Mouse (Mus musculus): ENCODE measurements around the gene Mpig6b. TPM values are rescaled to one million over a fixed set of nuclear protein-coding genes. Genes with fewer than 3 reads are reported as not detected.

Mpig6b gene
- polyA plus RNA-seq, 1 experiment, result not detected

GRCm38 (mm10) chr17:35021842-35022477, 44.0 kb downstream of the Mpig6b start:
- TF ChIP-seq POLR2A (IDR thresholded peaks at IDR 0.05; ENCODE audit: extremely low read depth, insufficient read depth, low read length) (no peak), CTCF (IDR thresholded peaks at IDR 0.05; ENCODE audit: extremely low read depth, insufficient read depth, low read length) (no peak)
- Histone ChIP-seq H3K4me3 (ENCODE audit: insufficient read depth, low read length) (no peak overlapping the region), H3K27ac (ENCODE audit: insufficient read depth, low read length) (no peak overlapping the region)

GRCm38 (mm10) chr17:35021163-35021808, 44.7 kb downstream of the Mpig6b start:
- no peak overlapping the region; the same call in 1 of the 2 replicates for H3K4me3 ChIP-seq (ENCODE audit: insufficient read depth, low read length)
- no peak overlapping the region for H3K27ac ChIP-seq (ENCODE audit: insufficient read depth, low read length)
- H3K4me1 ChIP-seq (ENCODE audit: control insufficient read depth, insufficient read depth, low read length), result no peaks in the 10 kb centered on the region
- peak; percentile 93 for TF ChIP-seq CTCF (IDR thresholded peaks at IDR 0.05; ENCODE audit: extremely low read depth, insufficient read depth, low read length)
- no peak for TF ChIP-seq POLR2A (IDR thresholded peaks at IDR 0.05; ENCODE audit: extremely low read depth, insufficient read depth, low read length)

More at GRCm38 (mm10) chr17:35021842-35022477, 44.0 kb downstream of the Mpig6b start:
- H3K4me1 ChIP-seq (ENCODE audit: control insufficient read depth, insufficient read depth, low read length), result no peaks in the 10 kb centered on the region

GRCm38 (mm10) chr17:35020551-35020950, 45.4 kb downstream of the Mpig6b start:
- H3K4me3 ChIP-seq (ENCODE audit: insufficient read depth, low read length), result no peak overlapping the region
- H3K27ac ChIP-seq (ENCODE audit: insufficient read depth, low read length), result no peak overlapping the region
- TF ChIP-seq POLR2A (IDR thresholded peaks at IDR 0.05; ENCODE audit: extremely low read depth, insufficient read depth, low read length) (no peak), CTCF (IDR thresholded peaks at IDR 0.05; ENCODE audit: extremely low read depth, insufficient read depth, low read length) (no peak)

GRCm38 (mm10) chr17:35019894-35020293, 46.1 kb downstream of the Mpig6b start:
- Histone ChIP-seq H3K4me1 (ENCODE audit: control insufficient read depth, insufficient read depth, low read length) (no peaks in the 10 kb centered on the region), H3K27ac (ENCODE audit: insufficient read depth, low read length) (no peak overlapping the region), H3K4me3 (ENCODE audit: insufficient read depth, low read length) (no peak overlapping the region)
- TF ChIP-seq CTCF (IDR thresholded peaks at IDR 0.05; ENCODE audit: extremely low read depth, insufficient read depth, low read length) (no peak), POLR2A (IDR thresholded peaks at IDR 0.05; ENCODE audit: extremely low read depth, insufficient read depth, low read length) (no peak)

More at GRCm38 (mm10) chr17:35020551-35020950, 45.4 kb downstream of the Mpig6b start:
- no peaks in the 10 kb centered on the region for H3K4me1 ChIP-seq (ENCODE audit: control insufficient read depth, insufficient read depth, low read length)

GRCm38 (mm10) chr17:35018171-35018570, 47.8 kb downstream of the Mpig6b start:
- TF ChIP-seq POLR2A (IDR thresholded peaks at IDR 0.05; ENCODE audit: extremely low read depth, insufficient read depth, low read length) (no peak), CTCF (IDR thresholded peaks at IDR 0.05; ENCODE audit: extremely low read depth, insufficient read depth, low read length) (no peak)

GRCm38 (mm10) chr17:35017706-35018030, 48.3 kb downstream of the Mpig6b start:
- Histone ChIP-seq H3K27ac (ENCODE audit: insufficient read depth, low read length) (no peak overlapping the region), H3K4me3 (ENCODE audit: insufficient read depth, low read length) (no peak overlapping the region), H3K4me1 (ENCODE audit: control insufficient read depth, insufficient read depth, low read length) (no peaks in the 10 kb centered on the region)
- TF ChIP-seq POLR2A (IDR thresholded peaks at IDR 0.05; ENCODE audit: extremely low read depth, insufficient read depth, low read length) (no peak), CTCF (IDR thresholded peaks at IDR 0.05; ENCODE audit: extremely low read depth, insufficient read depth, low read length) (no peak)

More at GRCm38 (mm10) chr17:35018171-35018570, 47.8 kb downstream of the Mpig6b start:
- no peaks in the 10 kb centered on the region for H3K4me1 ChIP-seq (ENCODE audit: control insufficient read depth, insufficient read depth, low read length)
- H3K27ac ChIP-seq (ENCODE audit: insufficient read depth, low read length), result no peak overlapping the region
- H3K4me3 ChIP-seq (ENCODE audit: insufficient read depth, low read length), result no peak overlapping the region

GRCm38 (mm10) chr17:35016791-35017705, 48.9 kb downstream of the Mpig6b start:
- Histone ChIP-seq H3K27ac (ENCODE audit: insufficient read depth, low read length) (no peak overlapping the region), H3K4me1 (ENCODE audit: control insufficient read depth, insufficient read depth, low read length) (no peaks in the 10 kb centered on the region), H3K4me3 (ENCODE audit: insufficient read depth, low read length) (no peak overlapping the region)
- TF ChIP-seq CTCF (IDR thresholded peaks at IDR 0.05; ENCODE audit: extremely low read depth, insufficient read depth, low read length), result no peak
- TF ChIP-seq POLR2A (IDR thresholded peaks at IDR 0.05; ENCODE audit: extremely low read depth, insufficient read depth, low read length), result no peak

GRCm38 (mm10) chr17:35016376-35016775, 49.6 kb downstream of the Mpig6b start, which contains the start of gene Vwa7:
Vwa7 (plus strand) TSS chr17:35016579.
- TF ChIP-seq CTCF (IDR thresholded peaks at IDR 0.05; ENCODE audit: extremely low read depth, insufficient read depth, low read length) (no peak), POLR2A (IDR thresholded peaks at IDR 0.05; ENCODE audit: extremely low read depth, insufficient read depth, low read length) (no peak)
- Histone ChIP-seq H3K27ac (ENCODE audit: insufficient read depth, low read length) (no peak within 1 kb of the TSS), H3K4me1 (ENCODE audit: control insufficient read depth, insufficient read depth, low read length) (no peaks in the 10 kb centered on the region), H3K4me3 (ENCODE audit: insufficient read depth, low read length) (no peak within 1 kb of the TSS)

GRCm38 (mm10) chr17:35015296-35015695, 50.7 kb downstream of the Mpig6b start:
- no peaks in the 10 kb centered on the region for H3K4me1 ChIP-seq (ENCODE audit: control insufficient read depth, insufficient read depth, low read length)
- H3K27ac ChIP-seq (ENCODE audit: insufficient read depth, low read length), result no peak overlapping the region
- no peak for TF ChIP-seq POLR2A (IDR thresholded peaks at IDR 0.05; ENCODE audit: extremely low read depth, insufficient read depth, low read length)
- TF ChIP-seq CTCF (IDR thresholded peaks at IDR 0.05; ENCODE audit: extremely low read depth, insufficient read depth, low read length), result no peak
- no peak overlapping the region for H3K4me3 ChIP-seq (ENCODE audit: insufficient read depth, low read length)

Data from cortical plate, adult 2 months (tissue).